Mouse (Mus musculus): ENCODE data around the gene Auh.

GRCm38 (mm10) chr13:52942876-52943388 is 13.5 kb upstream of the Auh start:
- TF ChIP-seq CTCF (IDR thresholded peaks at IDR 0.05; ENCODE audit: low read depth) (no peak), EP300 (IDR thresholded peaks at IDR 0.05; ENCODE audit: low read depth) (no peak)

All from heart, postnatal 0 days (tissue).